Mouse (Mus musculus) ZHBTc4 (cell line): ENCODE data around the gene Vps18.
A peak's percentile ranks its signal among the peaks of the same experiment; 100 is the strongest.

Experiments used
- DNase-seq: peaks from one replicate; pipeline ENCODE4 v3.0.0-alpha.2; 2011; ENCODE audit warnings: low read depth, low spot score

The Vps18 gene

GRCm38 (mm10) chr2:119288270-119288882 is at the start of gene Vps18:
Gene Vps18, plus strand, starts transcription at chr2:119288740.
- peak; percentile 99 for DNase-seq

DNA sequence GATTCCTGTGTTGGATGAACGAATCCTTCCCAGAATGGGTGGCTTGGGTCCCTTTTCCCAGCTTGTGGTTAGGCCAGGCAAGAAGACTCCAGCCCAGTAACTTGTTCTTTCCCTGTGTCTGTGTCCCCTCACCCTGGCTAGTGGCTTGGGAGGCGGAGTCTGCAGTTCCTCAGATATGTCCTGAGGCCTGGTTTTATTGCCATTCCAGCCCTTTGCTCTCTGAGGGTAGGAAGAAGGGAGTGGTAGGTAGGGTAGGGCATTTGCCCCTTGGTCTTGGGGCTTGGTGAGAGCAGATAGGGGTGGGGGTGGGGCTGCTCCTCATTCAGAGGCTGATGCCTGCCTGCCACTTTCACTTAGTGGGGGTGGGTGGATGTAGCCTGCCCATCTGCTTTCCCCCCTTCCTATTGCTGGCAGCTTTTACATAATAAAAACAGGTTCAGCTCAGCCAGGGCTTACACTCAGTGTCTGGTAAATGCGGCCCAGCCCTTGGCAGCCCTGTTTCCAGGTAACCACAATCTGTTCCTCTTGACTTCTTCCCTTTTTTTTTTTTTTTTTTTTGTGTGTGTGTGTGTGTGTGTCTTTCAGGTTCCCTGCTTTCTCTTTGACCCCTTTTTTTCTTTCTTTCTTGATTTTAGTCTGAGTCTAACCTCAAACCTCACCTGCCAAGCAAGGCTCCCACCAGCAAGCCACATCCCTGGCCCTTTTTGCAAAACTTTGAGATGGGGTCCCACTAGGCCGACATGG is 48.3 kb upstream of the Vps18 start:
- DNase-seq, result peak; percentile 66

GRCm38 (mm10) chr2:119240819-119241186 is 47.7 kb upstream of the Vps18 start:
- DNase-seq, result no peak

DNA sequence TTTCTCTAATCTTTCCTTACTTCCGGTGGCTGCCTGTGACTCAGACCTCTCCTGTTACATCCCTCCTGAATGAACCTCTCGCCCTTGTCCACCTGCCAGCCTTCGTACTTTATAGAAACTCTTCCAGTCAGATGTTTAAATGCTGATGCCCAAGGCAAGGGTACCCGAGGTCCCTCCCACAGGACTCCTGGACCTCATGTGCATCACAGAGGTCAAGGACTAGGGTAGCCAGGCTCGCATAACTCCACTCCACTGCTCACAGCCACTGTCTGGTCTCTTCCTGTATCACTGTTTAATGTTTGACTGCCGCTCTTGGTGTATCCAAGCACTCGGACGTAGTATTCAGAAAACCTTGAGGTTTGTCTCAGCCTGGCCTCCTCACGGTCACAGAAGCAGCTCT is 46.0 kb upstream of the Vps18 start:
- DNase-seq, result no peak

GRCm38 (mm10) chr2:119245246-119245645 is 43.3 kb upstream of the Vps18 start:
- no peak for DNase-seq

GRCm38 (mm10) chr2:119247904-119248303 is 40.6 kb upstream of the Vps18 start:
- DNase-seq, result no peak

DNA sequence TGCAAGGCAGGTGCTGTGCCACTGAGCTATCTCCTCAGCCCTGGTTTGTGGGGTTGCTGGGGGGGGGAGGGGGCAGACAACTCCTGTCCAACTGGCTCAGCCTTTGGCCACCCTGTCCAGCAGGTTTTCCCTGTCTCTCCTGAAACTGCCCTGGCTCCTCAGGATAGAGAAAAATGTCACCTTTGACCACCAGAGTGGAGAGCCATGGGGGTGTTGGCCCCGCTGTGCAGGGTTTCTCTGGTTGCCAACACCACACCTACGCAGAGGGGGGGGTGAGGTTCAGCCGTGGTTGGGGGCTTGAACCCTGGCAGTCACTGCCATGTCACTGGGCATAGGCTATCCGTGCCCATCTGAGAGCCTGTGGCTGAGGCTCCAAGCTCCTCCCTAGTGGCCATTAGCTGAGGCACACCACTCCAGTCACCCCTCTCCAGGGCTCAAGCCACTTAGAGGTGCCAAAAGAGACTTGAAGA is 38.9 kb upstream of the Vps18 start:
- no peak for DNase-seq

DNA sequence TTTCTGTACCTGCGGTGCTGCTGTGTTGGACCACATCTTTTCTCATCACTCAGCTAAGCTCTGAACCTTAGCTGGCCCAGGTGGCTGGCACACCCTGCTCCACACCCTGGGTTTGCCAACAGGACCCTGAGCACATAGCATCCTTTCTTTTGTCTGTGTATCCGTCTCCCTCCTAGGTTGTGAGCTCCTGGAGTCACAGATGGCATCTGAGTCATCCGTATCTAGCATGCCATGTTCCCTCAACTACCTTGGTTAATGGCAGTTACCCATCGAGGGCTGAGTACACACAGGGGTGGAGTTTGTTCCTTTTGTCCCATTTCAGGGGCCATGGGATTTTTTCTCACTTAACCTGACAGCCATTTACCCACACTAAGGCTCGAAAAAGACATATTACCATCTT is 38.2 kb upstream of the Vps18 start:
- DNase-seq, result no peak

DNA sequence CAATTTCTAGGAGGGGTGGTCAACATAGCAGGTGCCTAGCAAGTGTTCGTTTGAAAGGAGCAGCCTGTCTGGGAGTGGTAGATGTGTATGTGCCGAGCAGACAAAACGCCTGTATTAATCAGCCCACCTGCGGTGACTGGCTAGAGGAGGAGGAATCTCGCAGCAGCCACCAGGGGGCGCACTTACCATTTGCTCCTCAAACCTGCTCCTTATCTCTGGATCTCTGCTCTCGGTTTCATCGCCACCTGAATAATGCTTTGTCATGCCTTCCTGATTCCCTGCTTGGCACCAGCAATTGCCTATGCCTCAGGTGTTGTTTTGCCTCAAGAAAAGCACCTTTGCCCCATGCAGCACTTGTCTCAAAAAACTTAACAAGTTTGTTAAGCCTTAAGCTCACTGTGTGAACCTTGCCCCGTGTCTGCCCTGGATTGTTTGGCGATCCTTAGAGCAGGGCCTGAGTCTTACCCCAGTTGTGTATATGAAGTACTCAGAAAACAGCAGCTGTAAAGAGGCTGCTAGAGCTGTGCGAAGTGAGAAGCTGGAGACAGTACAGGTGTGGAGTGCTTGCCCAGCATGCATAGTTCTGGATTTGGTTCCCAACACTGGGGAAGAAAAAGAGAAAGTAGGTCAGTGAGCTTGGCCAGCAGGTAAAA is 37.6 kb upstream of the Vps18 start:
- peak; percentile 94 for DNase-seq

GRCm38 (mm10) chr2:119254976-119255375 is 33.6 kb upstream of the Vps18 start:
- DNase-seq, result peak; percentile 73

DNA sequence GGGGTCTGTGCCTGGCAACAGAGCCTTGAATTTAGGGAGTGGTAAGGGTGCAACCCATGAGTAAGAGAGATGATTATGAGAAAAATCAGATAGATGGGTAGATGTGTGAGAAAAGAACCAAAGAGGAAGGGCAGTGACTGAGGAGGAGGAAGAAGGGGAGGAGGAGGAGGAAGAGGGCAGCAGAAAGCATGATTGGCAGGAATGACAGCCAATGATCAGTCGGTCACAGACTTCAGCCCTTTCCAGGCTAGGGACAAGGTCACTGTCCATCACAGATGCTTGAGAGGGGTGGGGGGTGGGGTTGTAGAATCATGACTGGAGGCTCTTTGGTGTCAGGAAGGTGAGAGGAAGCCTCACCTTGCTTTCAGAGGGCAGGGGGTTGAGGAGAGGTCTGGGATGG is 28.0 kb upstream of the Vps18 start:
- no peak for DNase-seq

- no peak for DNase-seq
Measured at GRCm38 (mm10) chr2:119261326-119261725, 27.2 kb upstream of the Vps18 start.

DNA sequence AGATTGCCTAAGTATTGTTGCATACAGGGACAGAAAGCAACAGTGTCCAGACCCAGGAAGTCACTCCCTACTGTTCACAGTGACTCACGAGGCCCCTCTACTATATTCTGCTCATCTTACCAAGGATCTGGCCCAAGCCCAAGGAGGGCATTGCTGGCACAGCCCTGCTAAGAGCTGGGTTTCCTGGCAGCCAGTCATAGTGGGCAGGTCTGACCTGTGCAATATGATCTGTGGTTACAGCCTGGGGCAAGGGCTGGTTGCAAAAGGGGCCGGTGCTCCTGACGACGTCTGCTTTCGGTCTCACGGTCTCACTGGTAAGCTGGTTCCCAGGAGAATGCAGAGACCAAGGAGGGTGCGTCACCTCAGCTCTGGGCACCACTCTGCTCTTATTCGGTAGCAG is 25.6 kb upstream of the Vps18 start:
- DNase-seq, result no peak

- DNase-seq, result no peak
Measured at GRCm38 (mm10) chr2:119263813-119264212, 24.7 kb upstream of the Vps18 start.

DNA sequence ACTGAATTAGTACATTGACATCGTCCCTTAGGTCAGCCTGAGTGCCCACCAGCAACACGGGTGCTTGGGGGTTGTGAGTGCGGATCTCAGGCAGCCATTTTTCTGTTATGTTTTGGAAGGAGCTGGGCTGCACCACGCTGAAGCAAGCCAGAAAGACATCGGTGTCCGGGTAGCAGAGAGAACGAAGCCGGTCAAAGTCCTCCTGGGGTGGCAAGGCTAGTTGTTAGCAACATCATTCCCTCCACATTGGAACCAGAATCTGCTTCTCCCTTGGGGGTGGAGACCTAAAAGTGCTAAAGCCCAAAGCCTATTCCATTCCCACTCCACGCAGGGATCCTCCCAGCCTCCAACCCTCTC is 18.3 kb upstream of the Vps18 start:
- no peak for DNase-seq

DNA sequence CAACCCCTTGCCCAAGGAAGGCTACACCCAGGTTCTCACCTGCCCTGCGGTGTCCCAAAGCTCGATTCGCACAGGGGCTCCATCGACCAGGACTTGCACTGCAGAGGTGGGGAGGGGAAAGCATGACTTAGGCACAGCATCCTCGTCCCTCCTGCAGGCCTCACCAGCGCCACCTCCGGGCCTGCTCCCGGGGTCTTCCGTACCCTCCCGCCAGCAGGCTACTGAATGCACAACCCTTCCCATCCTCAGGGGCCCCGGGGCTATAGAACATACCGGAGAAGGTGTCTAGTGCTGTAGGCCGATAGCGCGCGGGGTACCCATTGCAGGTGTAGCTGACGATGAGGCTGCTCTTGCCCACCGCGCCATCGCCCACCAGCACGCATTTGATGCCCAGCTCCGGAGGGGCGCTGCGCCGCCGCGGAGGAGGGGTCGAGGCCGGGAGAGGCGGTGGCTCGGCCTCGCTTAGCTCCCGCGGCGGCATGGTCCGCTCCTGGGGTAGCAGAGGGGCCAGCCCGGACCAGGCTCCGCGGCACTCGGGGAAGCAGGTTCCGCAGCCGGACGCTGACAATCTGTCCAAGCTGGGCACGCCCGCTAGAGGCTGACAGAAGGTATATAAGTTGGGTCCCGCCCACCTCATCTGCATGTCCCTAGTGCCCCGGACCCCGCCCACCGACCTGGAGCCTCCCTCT is 17.8 kb upstream of the Vps18 start, which contains the start of gene Rhov:
TSS of gene Rhov (minus strand) at position 630 of the 689 bp plus-strand sequence.
- DNase-seq, result peak; percentile 79

DNA sequence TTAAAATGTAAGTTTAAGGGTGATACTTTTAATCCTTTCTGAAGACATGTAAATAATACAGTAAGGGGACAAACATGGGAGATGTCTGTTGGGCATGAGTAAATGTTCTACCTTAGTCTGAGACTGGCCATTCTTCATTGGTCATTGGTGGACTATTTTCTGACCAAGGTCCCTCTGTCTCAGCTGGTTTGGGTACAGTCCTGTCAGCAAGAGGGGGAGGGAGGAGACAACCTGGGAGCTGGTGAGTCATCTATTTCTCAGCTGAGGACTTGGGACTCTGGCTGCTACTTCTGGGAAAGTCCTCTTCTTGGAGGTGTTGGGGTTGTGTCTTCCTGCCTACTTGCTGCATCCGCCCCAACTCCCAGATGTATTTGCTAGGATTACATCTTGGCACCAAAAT is 14.4 kb upstream of the Vps18 start:
- no peak for DNase-seq

DNA sequence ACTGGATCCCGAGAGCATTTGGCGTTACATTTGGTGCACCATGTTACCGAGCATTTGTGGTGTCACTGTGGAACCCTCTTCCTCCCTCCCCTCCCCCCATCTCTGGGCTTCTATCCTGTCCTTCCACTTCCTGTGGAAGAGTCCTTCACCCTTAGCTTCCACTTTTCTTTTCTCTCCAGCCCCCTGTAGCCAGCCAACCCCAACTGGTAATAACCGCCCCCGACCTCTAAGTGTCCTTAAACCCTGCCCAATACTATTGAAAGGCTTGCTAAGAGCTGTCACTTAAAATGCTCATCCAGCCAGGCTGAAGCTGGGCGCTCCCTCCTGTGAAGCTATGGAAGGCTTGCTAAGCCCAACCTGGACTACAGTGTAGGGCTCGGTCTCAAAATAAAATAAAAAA is 11.6 kb upstream of the Vps18 start:
- DNase-seq, result peak; percentile 86

DNA sequence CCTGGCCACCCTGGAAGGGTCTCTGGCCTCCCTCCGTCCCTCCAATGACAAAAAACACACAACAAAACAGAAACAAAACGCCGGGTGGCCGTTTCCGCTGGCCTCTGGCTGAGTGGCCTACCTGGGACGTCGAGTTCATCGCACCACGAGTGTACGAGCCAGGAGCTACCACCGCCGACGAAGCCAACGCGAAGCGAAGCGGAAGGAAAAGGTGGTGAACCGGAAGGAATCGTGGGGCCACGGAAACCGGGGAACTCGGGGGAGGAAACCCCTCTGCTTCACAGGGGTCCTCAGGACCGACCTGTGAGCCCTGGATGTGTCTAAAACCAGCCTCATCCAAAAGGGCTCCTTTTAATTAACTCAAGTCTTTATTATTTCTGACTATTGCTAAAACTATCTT is 10.7 kb upstream of the Vps18 start:
- peak; percentile 67 for DNase-seq

- no peak for DNase-seq
Measured at GRCm38 (mm10) chr2:119281899-119282565, 6.5 kb upstream of the Vps18 start.

- DNase-seq, result no peak
Measured at GRCm38 (mm10) chr2:119287372-119287771, 1.2 kb upstream of the Vps18 start.

GRCm38 (mm10) chr2:119289014-119289416 is 475 bp downstream of the Vps18 start:
- no peak for DNase-seq
